Mouse (Mus musculus): ENCODE measurements at regions not wholly inside any gene's neighbourhood (a gene's known extent, or its start where the extent isn't known, plus 50 kb on each side); places are given as distances from the start of the nearest gene placed in this dataset.

DNA sequence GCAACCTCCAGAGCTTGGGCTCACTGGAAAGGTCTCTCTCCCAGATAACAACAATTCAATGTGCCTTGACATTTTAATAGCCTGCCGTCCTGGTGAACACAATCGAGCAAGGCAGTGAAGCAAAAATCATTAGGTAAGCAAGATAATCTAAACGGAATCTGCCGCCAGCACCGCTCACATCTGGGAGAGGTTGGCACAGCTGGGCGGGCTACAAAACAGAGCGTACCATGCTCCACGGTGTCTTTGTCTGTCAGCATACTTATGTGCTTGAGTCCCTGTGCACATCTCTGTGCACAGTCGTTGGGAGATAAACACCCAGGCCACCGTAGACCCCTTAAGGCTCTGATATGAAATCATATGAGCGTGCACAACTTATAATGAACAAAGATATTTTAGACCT is 108.1 kb downstream of the Insig2 start:
- TF ChIP-seq CTCF (IDR thresholded peaks at IDR 0.05; ENCODE audit: control insufficient read depth, insufficient read depth, insufficient read length) (no peak), CEBPB (IDR thresholded peaks at IDR 0.05; ENCODE audit: low read depth) (no peak), MAX (IDR thresholded peaks at IDR 0.05) (no peak), USF1 (IDR thresholded peaks at IDR 0.05; ENCODE audit: low read depth) (no peak)
